Mouse (Mus musculus): ENCODE measurements around the gene Rsbn1l.

The Rsbn1l gene

GRCm38 (mm10) chr5:20956298-20956697 lies at the start of gene Rsbn1l:
Gene Rsbn1l (minus strand): TSS chr5:20956398.
- DNase-seq: no peak

- DNase-seq: no peak
Observed at GRCm38 (mm10) chr5:21002723-21003122, 46.5 kb upstream of the Rsbn1l start.

DNA sequence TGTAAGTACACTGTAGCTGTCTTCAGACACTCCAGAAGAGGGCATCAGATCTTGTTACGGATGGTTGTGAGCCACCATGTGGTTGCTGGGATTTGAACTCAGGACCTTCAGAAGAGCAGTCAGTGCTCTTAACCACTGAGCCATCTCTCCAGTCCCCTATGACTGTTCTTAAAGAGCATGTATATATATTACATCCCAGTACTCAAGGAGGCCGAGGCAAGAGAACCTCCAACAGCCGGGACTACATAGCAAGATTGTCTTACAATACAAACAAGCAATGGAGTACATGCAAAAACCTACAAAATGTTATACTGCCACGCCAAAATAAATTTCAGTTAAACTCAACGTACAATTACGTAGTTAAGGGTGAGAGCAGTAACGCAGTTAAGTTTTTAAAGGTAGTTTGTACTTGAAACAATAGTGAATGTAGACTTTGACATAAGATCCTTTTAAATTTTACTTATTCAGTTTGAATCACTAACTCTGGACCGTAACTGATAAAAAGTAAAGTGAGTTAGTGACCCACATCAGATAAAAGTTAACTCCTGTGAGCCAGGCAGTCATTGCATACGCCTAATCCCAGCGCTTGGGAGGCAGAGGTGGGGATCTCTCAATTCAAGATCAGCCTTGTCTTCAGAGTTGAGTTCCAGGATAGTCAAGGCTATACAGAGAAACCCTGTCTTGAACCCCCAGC lies 45.6 kb upstream of the Rsbn1l start:
- DNase-seq: no peak

DNA sequence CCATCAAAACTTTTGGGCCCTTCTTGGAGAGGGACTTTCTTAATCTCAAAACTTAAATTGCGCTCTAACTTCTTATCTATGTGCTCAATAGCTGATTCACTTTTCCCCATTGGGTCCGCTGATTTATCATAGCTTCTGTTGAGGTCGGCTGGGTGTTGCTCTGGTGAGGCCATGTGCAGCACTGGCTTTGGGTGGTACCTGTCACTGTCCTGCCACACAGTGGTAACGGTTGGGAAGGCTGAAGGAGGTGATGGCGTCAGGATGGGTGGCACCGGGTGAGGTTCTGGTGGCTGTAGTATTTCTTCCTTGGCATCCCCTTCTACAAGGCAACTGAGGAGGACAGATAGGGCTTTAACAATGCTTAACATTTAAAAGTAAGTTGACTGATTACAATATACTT lies 42.2 kb upstream of the Rsbn1l start:
- DNase-seq: no peak

- no peak for DNase-seq
Observed at GRCm38 (mm10) chr5:20997555-20997954, 41.4 kb upstream of the Rsbn1l start.

GRCm38 (mm10) chr5:20990062-20990809 lies 34.0 kb upstream of the Rsbn1l start:
- DNase-seq: no peak

DNA sequence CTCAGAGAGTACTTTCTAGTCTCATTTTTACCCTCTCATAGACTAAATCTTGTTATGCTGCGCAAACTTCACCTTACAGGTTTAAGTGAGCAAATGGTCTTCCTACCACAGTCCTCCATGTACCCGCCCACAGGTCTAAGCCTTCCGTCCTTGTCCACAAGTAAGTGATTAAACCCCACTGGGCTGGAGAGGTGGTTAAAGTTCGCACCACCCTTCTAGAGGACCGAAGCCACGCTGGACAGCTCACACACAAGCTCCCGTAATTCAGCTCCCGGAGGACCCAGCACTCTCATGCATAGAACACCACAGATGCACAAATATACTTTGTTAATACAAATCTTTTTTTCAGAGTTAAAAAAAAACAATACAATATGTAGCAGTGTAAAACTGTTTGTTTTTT lies 30.1 kb upstream of the Rsbn1l start:
- no peak for DNase-seq

- DNase-seq: no peak
Observed at GRCm38 (mm10) chr5:20983505-20983904, 27.3 kb upstream of the Rsbn1l start.

GRCm38 (mm10) chr5:20974690-20975089 lies 18.5 kb upstream of the Rsbn1l start:
- no peak for DNase-seq

- DNase-seq: no peak
Observed at GRCm38 (mm10) chr5:20973999-20974398, 17.8 kb upstream of the Rsbn1l start.

DNA sequence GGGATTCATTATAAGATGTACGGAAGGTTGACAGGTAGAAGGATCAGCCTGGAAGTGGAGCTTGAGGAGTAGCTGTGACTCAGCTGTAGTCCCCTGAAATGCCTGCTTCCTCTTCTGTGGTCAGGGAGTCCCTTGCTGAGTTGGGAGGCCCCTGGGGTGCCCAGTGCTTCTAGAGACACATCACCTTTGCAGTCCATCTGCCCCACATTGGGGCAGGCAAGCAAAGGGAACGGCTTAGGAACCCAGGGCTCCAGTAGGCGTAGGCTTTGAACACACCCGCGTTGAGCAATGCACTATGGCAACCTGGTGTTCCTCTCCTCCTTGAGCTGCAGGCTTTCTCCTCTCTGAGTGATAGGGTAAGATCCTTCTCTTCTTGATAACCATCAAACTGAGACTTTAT lies 16.9 kb upstream of the Rsbn1l start:
- no peak for DNase-seq

DNA sequence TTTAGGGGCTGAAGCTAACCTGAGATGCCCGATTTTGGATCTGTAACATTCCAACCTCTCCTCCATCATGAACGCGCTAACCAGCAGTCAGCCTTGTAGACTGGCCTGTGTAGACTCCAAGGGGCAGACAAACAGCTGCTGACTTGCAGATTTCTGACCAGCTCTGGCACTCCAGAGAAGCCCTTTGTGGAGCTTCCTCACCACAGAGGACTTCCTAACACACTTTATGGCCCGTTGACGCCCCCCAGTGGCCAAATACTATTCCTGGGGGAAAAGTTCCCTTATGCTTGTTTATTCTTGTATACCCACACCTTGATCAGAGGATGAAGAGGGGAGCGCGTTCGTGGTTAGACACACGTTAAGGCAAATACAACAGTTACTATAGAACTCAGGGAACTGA lies 12.8 kb upstream of the Rsbn1l start:
- DNase-seq: peak; percentile 54 to 61

DNA sequence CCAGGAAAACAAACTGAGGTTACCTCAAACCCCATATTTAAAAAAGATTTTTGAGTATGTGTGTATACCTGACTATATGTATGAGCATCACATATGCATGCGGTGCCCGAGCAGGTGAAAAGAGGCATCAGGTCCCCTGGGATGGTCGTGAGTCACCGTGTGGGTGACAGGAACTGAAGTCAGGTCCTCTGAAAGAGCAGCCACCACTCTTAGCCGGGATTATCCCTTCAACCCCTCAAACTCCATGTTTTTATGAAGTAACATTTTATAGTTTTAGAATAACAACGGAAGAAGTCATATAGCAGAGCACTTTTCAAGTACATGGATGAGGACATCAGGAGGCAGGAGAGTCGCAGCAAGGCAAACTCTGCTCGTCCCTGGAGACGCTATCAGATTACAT lies 12.3 kb upstream of the Rsbn1l start:
- DNase-seq: no peak

DNA sequence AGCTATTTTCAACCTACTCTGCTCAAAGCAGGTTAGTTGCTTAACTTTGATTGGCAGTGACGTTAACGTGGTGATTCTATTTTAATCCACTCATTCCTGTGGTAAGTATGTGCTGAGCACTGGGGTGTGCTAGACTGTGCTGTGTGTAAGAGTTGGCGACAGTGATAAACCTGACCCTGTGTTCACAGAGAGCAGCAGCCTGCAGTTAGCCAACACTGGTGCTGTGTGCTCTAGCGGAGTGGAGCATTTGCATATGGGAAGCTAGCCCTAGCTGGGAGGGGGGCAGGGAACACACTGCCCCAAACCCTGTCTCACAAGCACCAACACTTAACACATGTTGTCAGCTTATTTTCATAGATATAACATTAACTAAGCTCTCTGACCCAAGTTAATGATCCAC lies 11.7 kb upstream of the Rsbn1l start:
- DNase-seq: no peak

DNA sequence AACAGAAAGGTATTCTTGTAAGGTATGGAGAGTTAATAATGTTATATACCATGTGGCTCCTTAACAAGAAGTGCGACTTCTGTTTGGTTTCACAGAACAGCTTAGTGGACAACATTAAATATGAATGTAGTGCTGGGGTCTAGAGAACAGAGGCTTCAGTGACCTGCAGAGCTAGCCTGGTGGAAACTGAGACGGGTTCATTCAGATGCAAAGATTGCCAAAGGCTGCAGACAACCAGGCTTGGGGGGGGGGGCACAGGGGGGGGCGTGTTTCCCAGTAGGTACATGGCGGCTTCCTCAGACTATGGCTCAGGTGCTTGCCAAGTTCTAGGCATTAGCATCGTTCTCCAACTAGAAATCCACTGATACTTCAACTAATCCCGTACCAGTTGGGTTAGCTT lies 8.2 kb upstream of the Rsbn1l start:
- DNase-seq: no peak

GRCm38 (mm10) chr5:20963295-20963694 lies 7.1 kb upstream of the Rsbn1l start:
- DNase-seq: no peak

GRCm38 (mm10) chr5:20960927-20961326 lies 4.7 kb upstream of the Rsbn1l start:
- DNase-seq: no peak

DNA sequence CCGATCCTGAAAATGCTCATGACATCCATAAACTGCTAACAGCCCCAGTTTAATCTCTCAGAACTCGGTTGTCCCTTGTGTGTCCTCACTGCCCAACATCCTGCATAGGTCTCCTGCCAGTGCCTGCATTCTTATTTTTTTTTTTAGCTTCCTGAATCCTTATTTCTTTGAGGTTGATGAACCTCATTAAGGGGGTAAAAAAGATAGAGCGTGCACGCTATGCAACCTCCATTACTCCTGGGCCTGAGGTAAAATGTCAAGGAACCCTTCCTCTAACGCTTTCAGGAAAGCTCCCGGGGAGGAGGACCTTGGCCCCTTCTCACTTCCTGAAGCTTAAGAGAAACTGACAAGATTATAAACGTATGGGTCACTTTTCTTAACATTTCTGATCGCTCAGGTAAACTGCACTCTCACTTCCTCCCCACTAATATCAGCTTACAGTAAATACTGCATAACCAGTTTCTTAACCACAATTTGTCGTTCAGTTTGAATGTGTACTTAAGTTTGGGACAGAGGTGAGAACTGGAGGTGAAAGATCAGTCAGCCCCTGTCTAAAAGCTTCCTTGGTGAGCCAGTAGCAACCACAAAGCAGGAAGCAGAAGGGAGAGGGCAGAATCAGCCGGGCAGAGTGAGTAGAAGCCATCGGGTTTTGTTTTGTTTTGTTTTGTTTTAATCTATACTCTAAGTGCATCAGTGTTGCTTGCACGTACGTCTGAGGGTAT lies 923 bp downstream of the Rsbn1l start:
- DNase-seq: peak in 1 of 2 experiments; percentile 10

DNA sequence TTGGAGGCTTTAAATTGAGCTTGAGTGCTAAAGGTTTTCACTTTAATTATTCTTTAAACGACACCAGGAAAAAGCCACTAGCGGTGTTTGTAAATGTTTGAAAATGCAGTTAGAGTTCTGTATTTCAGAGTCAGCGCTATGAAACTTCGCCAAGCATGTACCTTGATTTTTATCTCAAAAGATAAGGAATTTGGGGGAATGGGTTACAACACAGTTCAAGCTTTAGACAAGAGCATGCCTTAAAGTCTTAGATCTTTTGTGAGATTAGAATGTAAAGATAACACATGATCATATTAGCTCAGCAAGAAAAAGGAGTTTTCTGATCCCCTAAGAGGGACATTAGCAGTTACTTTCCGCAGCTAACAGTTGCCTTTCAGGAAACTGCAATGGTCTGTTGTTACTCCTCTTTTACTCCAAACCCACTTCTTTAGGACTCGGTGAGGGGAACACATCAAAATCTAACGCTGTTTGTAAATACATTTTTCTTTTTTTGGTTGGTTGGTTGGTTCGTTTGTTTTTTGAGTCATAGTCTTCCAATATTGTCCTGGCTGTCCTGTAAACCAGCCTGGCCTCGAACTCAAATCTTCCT lies 3.8 kb downstream of the Rsbn1l start:
- no peak for DNase-seq

- peak; percentile 98 for DNase-seq
Observed at GRCm38 (mm10) chr5:20951666-20952281, 4.4 kb downstream of the Rsbn1l start.

DNA sequence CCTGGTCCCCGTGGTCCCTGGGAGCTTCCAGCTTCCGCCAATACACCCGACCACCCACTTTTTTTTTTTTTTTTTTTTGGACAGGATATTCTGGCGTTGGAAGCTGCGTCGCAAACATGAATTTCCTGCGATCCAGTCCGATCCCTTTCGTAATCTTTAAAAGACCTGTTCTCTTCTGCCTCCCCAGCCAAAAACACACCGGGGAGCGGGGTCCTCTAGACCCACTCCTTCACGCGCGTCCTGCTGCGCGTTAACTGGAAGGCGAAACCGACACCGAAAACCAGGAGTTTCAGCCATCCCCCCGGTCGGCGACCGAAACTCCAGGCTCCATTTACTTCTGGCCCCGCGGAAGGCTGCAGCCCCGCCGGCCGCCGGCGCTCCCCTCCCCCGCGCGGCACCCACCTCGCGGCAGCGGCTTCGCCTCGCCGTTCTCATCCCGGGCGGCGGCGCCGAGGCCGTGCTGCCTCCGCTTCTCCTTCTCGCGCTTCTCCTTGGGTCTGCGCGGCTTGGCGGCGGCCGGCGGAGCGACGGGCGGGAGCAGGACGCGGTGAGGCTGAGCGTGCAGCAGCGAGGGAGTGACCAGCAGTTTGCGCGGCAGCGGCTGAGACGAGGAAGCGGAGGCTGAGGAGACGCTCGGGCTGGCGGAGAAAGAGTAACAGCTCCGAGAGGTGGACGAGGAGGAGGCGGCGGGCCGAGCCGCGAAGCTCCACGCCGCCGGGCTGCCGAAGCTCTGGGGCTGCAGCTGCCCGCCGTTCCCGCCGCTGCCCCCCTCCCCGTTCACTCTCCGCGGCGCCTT lies 5.1 kb downstream of the Rsbn1l start:
- peak; percentile 55 to 60 for DNase-seq

DNA sequence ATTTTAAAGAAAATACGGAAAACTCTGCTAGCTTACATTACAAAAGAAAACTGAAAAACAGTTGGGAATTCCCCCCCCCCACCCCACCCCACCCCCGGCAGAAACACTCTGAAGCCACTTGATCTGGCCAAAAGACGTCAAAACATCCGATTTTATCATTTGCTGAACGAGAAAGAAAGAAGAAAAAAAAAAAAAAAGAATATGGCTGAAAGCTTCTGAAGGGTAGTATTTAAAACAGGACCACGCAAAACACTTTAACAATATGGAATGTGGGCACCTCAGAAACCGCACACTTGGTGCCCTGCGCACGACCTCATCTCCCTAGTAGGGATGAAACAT lies 5.7 kb downstream of the Rsbn1l start:
- DNase-seq: no peak

Measured in lung, adult 18-20 months (tissue).